Mouse (Mus musculus): ENCODE data around the gene Zbtb18.

DNA sequence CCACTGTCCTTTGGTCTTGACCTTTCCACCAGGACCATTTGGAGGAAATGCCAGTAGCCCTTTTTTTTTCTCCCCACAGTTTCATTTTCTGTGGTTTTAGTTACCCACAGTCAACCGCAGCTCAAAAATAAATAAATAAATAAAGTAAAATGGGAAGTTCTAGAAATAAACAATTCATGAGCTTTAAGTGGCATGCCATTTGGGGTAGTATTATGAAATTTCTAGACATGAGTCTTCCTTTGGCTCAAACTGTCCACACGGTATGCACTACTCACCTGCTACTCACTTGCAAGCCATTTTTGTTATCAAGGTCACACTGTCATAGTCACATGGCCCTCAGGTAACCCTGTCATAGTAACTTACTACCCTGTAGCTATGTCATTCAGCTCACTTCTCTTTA, 41.5 kb downstream of the Zbtb18 start:
- TF ChIP-seq CTCF (IDR thresholded peaks at IDR 0.05; ENCODE audit: low read depth, low read length): no peak
- TF ChIP-seq POLR2A (IDR thresholded peaks at IDR 0.05; ENCODE audit: borderline replicate concordance, low read depth, low read length): no peak

Data from bone marrow macrophage, adult 2 months (primary cell).